Mouse (Mus musculus) gastrocnemius, adult 18-20 months (tissue): ENCODE measurements around the gene Bend6. TPM values are rescaled to one million over a fixed set of nuclear protein-coding genes. Genes with fewer than 3 reads are reported as not detected.

Experiments used
- DNase-seq: peaks from one replicate; pipeline ENCODE4 v3.0.0; 2021; ENCODE audit warnings: low spot score
- total RNA-seq, 2 experiments: library from RNA; stranded (reverse); gene quantifications; 2 replicates each; pipeline ENCODE4 v1.2.3; 2021

The Bend6 gene
- total RNA-seq, 2 experiments from 2014 or later, result 4.8 to 5.1 TPM

GRCm38 (mm10) chr1:33813868-33814794, 93.5 kb downstream of the Bend6 start, which contains the start of gene Zfp451:
Gene Zfp451, minus strand, starts transcription at chr1:33814595.
- peak; percentile 91 for DNase-seq

GRCm38 (mm10) chr1:33813495-33813867, 94.1 kb downstream of the Bend6 start:
- no peak for DNase-seq

GRCm38 (mm10) chr1:33803323-33803722, 104.3 kb downstream of the Bend6 start:
- DNase-seq, result no peak

Other genes with a start within 250 kb of the Bend6 start
- gene Prim2, start 238.0 kb downstream of the Bend6 start, total RNA-seq, result 1 to 10 TPM; 1.0 to 1.2 TPM
- 1 to 10 TPM; 4.7 to 4.8 TPM for gene Rab23, start 187.9 kb downstream of the Bend6 start, total RNA-seq
- gene Bag2, start 150.0 kb downstream of the Bend6 start, total RNA-seq, result 10 to 100 TPM; 16.4 to 17.3 TPM
- 10 to 100 TPM in 1 of 2 experiments, 1 to 10 TPM in 1; 9.0 to 12.1 TPM for gene Zfp451, start 93.2 kb downstream of the Bend6 start, total RNA-seq
- gene Dst, start 409 bp upstream of the Bend6 start, total RNA-seq, result 100 to 1,000 TPM; 265 to 273 TPM